Mouse (Mus musculus) neural tube, embryonic 11.5 days (tissue): ENCODE data around the gene Rex2. TPM values are rescaled to one million over a fixed set of nuclear protein-coding genes. Genes with fewer than 3 reads are reported as not detected.
A peak's percentile ranks its signal among the peaks of the same experiment; 100 is the strongest.
"Not testable (repeated sequence)": the region's sequence is repeated elsewhere in the genome, so short reads cannot be mapped to it uniquely, and the experiment has no call there.

Experiments used
- ATAC-seq: fragments of 200-750 bp; cut with Nextera tagmentation; 2 replicates; pipeline ENCODE4 v1.8.0; 2017; ENCODE audit warnings: moderate number of reproducible peaks, mild to moderate bottlenecking, moderate TSS enrichment, moderate library complexity; ENCODE audit not compliant: insufficient read depth, low FRiP score, low TSS enrichment
- DNase-seq: peaks from one replicate; pipeline ENCODE4 v3.0.0-alpha.2; 2015; ENCODE audit warnings: low spot score
- H3K27ac ChIP-seq: fragments of 300-500 bp; sonication (generic); 2 replicates; pipeline ENCODE4 v1.5.1; 2014; ENCODE audit warnings: low read depth, mild to moderate bottlenecking, low read length
- H3K27me3 ChIP-seq: fragments of 300-500 bp; sonication (generic); 2 replicates; pipeline ENCODE4 v1.6.1; 2014; ENCODE audit warnings: mild to moderate bottlenecking, low read length, mixed read lengths; ENCODE audit not compliant: control insufficient read depth, insufficient read depth
- H3K36me3 ChIP-seq: fragments of 300-500 bp; sonication (generic); 2 replicates; pipeline ENCODE4 v1.6.1; 2014; ENCODE audit warnings: mild to moderate bottlenecking, low read length, moderate library complexity, mixed read lengths; ENCODE audit not compliant: control insufficient read depth, insufficient read depth
- H3K4me1 ChIP-seq: fragments of 300-500 bp; sonication (generic); 2 replicates; pipeline ENCODE4 v1.6.1; 2014; ENCODE audit warnings: low read length, mixed read lengths; ENCODE audit not compliant: control insufficient read depth, insufficient read depth
- H3K4me2 ChIP-seq: fragments of 300-500 bp; sonication (generic); 2 replicates; pipeline ENCODE4 v1.6.1; 2014; ENCODE audit warnings: low read depth, mild to moderate bottlenecking, moderate library complexity
- H3K4me3 ChIP-seq: fragments of 300-500 bp; sonication (generic); 2 replicates; pipeline ENCODE4 v1.5.1; 2014; ENCODE audit warnings: low read depth, low read length
- H3K9ac ChIP-seq: fragments of 300-500 bp; sonication (generic); 2 replicates; pipeline ENCODE4 v1.6.1; 2014; ENCODE audit warnings: mild to moderate bottlenecking, low read length
- H3K9me3 ChIP-seq: fragments of 300-500 bp; sonication (generic); 2 replicates; pipeline ENCODE4 v1.6.1; 2016; ENCODE audit warnings: low read length; ENCODE audit not compliant: control insufficient read depth
- WGBS: fragments of 180-500 bp; shearing (Covaris S2); extraction: QIAGEN DNeasy Blood & Tissue Kit; methylation state at CpG from one replicate; pipeline ENCODE4 v1.1.7; 2014; 5-methylcytosine and 5-hydroxymethylcytosine counted together
- polyA plus RNA-seq: library from polyadenylated mRNA; unstranded; fragments of >200 nt; fragmentation: Nextera tagmentation; extraction: Ambion mirVana; gene quantifications from 2 replicates; pipeline ENCODE4 v1.2.1, GENCODE M21; 2014

The Rex2 gene
- polyA plus RNA-seq, 1 experiment from 2014 or later, result not detected

DNA sequence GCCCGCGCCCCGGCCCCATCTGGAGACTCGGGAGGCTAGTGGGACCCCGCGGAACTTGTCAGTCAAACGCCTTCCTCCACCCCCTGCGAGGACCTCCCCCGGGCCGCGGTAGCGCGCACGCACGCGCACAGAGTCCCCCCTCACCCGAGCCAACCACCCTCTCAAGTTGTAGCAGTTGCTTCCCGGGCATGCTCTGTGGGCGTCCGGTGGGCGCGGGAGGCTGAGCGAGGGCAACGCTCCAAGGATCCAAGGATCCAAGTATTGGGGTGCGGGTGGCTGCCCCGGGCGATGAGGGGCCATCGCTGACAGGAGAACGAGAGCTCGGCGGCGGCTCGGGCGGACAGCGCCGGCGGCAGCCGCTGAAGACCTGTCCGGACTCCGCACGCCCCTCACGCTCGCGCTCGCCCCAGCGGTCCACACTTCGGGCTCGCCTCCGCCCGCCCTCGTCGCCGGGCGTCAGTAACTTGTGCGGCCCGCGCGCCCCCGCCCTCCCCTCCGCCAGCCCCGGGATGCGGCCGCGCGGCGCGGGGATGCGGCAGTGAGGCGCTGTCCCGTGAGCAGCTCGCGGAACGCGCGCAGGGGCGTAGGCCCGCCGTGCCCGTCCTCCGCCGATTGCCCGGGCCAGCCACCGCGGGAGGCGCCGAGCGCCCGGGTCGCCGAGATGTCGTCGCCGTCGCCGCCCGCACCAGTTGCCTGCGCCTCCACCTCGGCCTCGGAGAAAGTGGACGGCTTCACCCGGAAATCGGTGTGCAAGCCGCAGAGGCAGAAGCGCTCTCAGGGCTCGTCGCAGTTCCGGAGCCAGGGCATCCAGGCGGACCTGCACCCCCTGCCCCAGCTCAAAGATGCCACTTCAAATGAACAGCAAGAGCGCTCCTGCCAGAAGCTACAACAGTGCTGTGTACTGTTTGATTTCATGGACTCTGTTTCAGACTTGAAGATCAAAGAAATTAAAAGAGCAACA is 80.3 kb downstream of the Rex2 start:
- peak overlapping the region; percentile 68 for H3K4me2 ChIP-seq
- peak; percentile 61 for DNase-seq
- H3K9ac ChIP-seq, result peak overlapping the region; percentile 35; the same call in 1 of the 2 replicates
- peak overlapping the region; percentile 44 for H3K4me3 ChIP-seq
- ATAC-seq, result peak; percentile 91
- H3K27me3 ChIP-seq, H3K4me1 ChIP-seq, H3K9me3 ChIP-seq, H3K36me3 ChIP-seq, H3K27ac ChIP-seq: not testable (repeated sequence)
- under 1% methylated on average over 93 of the region's 109 CpGs for WGBS

DNA sequence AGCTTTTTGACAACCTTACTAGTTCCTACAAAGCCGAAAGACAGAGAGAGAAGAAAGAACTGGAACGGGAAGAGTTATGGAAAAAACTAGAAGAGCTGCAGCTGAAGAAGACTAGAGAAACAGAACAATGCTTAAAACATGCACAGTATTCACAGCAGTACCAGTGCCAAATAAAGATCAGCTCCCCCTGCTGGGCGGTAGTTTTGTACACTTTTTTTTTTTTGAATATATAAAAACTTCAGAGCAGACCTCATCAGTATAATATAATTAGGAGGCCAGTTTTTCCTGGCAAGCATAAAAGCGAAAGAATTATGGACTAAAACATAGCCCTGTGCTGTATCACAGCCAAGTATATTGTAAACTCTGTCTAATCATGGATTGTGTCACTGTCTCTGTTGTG is 82.2 kb downstream of the Rex2 start:
- not testable (repeated sequence) for H3K36me3 ChIP-seq, H3K9me3 ChIP-seq, H3K27me3 ChIP-seq, H3K4me1 ChIP-seq, H3K9ac ChIP-seq, H3K27ac ChIP-seq, H3K4me3 ChIP-seq, DNase-seq, H3K4me2 ChIP-seq, ATAC-seq
- 51% methylated on average over 4 of the region's 4 CpGs for WGBS

Other genes starting within 250 kb of the Rex2 start
- gene Gm21411, start 112.3 kb upstream of the Rex2 start, polyA plus RNA-seq, result not detected in 2 replicates
- not detected in 2 replicates for gene Zfp989, start 49.9 kb upstream of the Rex2 start, polyA plus RNA-seq
- gene Zfp991, start 110.2 kb downstream of the Rex2 start, polyA plus RNA-seq, result 6.5 and 6.7 TPM in 2 replicates